Mouse (Mus musculus) adrenal gland (tissue): ENCODE results near the gene Pbx4.

Source experiments
- intact Hi-C: fragments of 180-260 bp; cut with DNase I; formaldehyde crosslinking; loops from one replicate; pipeline ENCODE4 v1.15.1; 2025

Pbx4 gene

GRCm38 (mm10) chr8:69897857-69898256 is 65.6 kb downstream of the Pbx4 start:
- intact Hi-C loops: no loop called here

- intact Hi-C loops: no loop called here
Measured at GRCm38 (mm10) chr8:69899876-69900275, 67.6 kb downstream of the Pbx4 start.

GRCm38 (mm10) chr8:69900895-69901451 is 68.7 kb downstream of the Pbx4 start:
- intact Hi-C loops: no loop called here

- intact Hi-C loops: no loop called here
Measured at GRCm38 (mm10) chr8:69901484-69902162, 69.3 kb downstream of the Pbx4 start.

- intact Hi-C loops: no loop called here
Measured at GRCm38 (mm10) chr8:69902163-69903062, 70.1 kb downstream of the Pbx4 start, which contains the start of the genes Tssk6, Ndufa13 and Yjefn3. Gene Tssk6, plus strand, starts transcription at chr8:69902184. Gene Ndufa13, minus strand, starts transcription at chr8:69902558. Gene Yjefn3, minus strand, starts transcription at chr8:69902712.

GRCm38 (mm10) chr8:69903063-69903542 is 70.8 kb downstream of the Pbx4 start:
- intact Hi-C loops: no loop called here

- intact Hi-C loops: no loop called here
Measured at GRCm38 (mm10) chr8:69904096-69904495, 71.8 kb downstream of the Pbx4 start.

- intact Hi-C loops: no loop called here
Measured at GRCm38 (mm10) chr8:69906260-69906659, 74.0 kb downstream of the Pbx4 start.

GRCm38 (mm10) chr8:69907106-69907505 is 74.8 kb downstream of the Pbx4 start:
- intact Hi-C loops: no loop called here

- intact Hi-C loops: no loop called here
Measured at GRCm38 (mm10) chr8:69911917-69912316, 79.6 kb downstream of the Pbx4 start.

GRCm38 (mm10) chr8:69912478-69913074 is 80.3 kb downstream of the Pbx4 start:
- intact Hi-C loops: no loop called here

- intact Hi-C loops: no loop called here
Measured at GRCm38 (mm10) chr8:69914526-69914925, 82.2 kb downstream of the Pbx4 start.

- intact Hi-C loops: no loop called here
Measured at GRCm38 (mm10) chr8:69915748-69916147, 83.5 kb downstream of the Pbx4 start.

- intact Hi-C loops: no loop called here
Measured at GRCm38 (mm10) chr8:69918506-69918905, 86.2 kb downstream of the Pbx4 start.

- intact Hi-C loops: loop anchor here (1.0 kb wide), 1 partner anchor 82 kb away; no protein-coding TSS in a partner anchor
Measured at GRCm38 (mm10) chr8:69919010-69919409, 86.7 kb downstream of the Pbx4 start.

GRCm38 (mm10) chr8:69919876-69920662 is 87.8 kb downstream of the Pbx4 start:
- intact Hi-C loops: loop anchor here (1.0 kb wide), 1 partner anchor 81 kb away; no protein-coding TSS in a partner anchor

GRCm38 (mm10) chr8:69921141-69921540 is 88.8 kb downstream of the Pbx4 start:
- intact Hi-C loops: no loop called here
